Mouse (Mus musculus) lung, adult 2 months (tissue): ENCODE measurements around the gene Olfr1042.

Source experiments
- CTCF ChIP-seq: fragments of 200-500 bp; IDR thresholded peaks from 2 replicates; pipeline ENCODE4 v1.5.1; 2011; ENCODE audit warnings: mild to moderate bottlenecking, low read length, control low read depth; ENCODE audit not compliant: insufficient read depth
- POLR2A ChIP-seq: fragments of 200-500 bp; IDR thresholded peaks from 2 replicates; pipeline ENCODE4 v1.6.1; 2011; ENCODE audit warnings: low read depth, mild to moderate bottlenecking, control low read depth, low read length, borderline replicate concordance; ENCODE audit errors: extremely low read depth

DNA sequence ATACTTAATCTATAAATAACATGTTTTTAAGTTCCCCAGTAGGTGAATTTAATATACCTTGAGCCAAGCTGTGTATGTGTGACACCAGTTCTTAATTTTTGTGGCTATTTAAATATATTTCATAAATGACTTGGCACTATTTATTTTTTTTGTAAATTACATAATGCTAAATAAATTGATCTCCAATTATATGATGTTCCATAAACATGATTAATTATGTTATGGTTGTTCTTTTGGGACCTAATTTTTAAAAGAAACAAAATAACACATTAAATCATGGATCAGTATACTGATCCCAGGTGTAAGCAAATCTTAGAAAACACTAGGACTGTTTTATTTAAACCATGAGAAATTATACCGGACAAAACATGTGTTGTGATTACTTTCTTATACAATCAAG is 25.8 kb downstream of the Olfr1042 start, which contains the start of gene Olfr1039:
- TF ChIP-seq CTCF (no peak), POLR2A (no peak)
